Mouse (Mus musculus) hindbrain, embryonic 16.5 days (tissue): ENCODE measurements around the gene Adam30. TPM values are rescaled to one million over a fixed set of nuclear protein-coding genes. Genes with fewer than 3 reads are reported as not detected.
"Not testable (repeated sequence)": the region's sequence is repeated elsewhere in the genome, so short reads cannot be mapped to it uniquely, and the experiment has no call there.

Experiments
- ATAC-seq: fragments of 200-750 bp; cut with Nextera tagmentation; 2 replicates; pipeline ENCODE4 v1.8.0; 2017; ENCODE audit warnings: moderate TSS enrichment, moderate library complexity
- H3K27ac ChIP-seq: fragments of 300-500 bp; sonication (generic); 2 replicates; pipeline ENCODE4 v1.5.1; 2014; ENCODE audit warnings: low read depth, mild to moderate bottlenecking, control low read depth, low read length, moderate library complexity
- H3K27me3 ChIP-seq: fragments of 300-500 bp; sonication (generic); replicated peaks from 2 replicates; pipeline ENCODE4 v1.6.1; 2014; ENCODE audit warnings: low read length; ENCODE audit not compliant: control insufficient read depth, insufficient read depth
- H3K36me3 ChIP-seq: fragments of 300-500 bp; sonication (generic); 2 replicates; pipeline ENCODE4 v1.6.1; 2014; ENCODE audit warnings: mild to moderate bottlenecking, low read length, moderate library complexity, mixed read lengths; ENCODE audit not compliant: control insufficient read depth, insufficient read depth
- H3K4me1 ChIP-seq: fragments of 300-500 bp; sonication (generic); 2 replicates; pipeline ENCODE4 v1.6.1; 2014; ENCODE audit warnings: low read depth, low read length; ENCODE audit not compliant: control insufficient read depth, insufficient read depth
- H3K4me2 ChIP-seq: fragments of 300-500 bp; sonication (generic); 2 replicates; pipeline ENCODE4 v1.6.1; 2014; ENCODE audit warnings: mild to moderate bottlenecking, low read length, control low read depth, moderate library complexity
- H3K4me3 ChIP-seq: fragments of 300-500 bp; sonication (generic); 2 replicates; pipeline ENCODE4 v1.5.1; 2014; ENCODE audit warnings: mild to moderate bottlenecking, low read length, control low read depth, moderate library complexity
- H3K9ac ChIP-seq: fragments of 300-500 bp; sonication (generic); 2 replicates; pipeline ENCODE4 v1.6.1; 2014; ENCODE audit warnings: low read depth, mild to moderate bottlenecking, control low read depth, low read length, moderate library complexity
- H3K9me3 ChIP-seq: fragments of 300-500 bp; sonication (generic); 2 replicates; pipeline ENCODE4 v1.6.1; 2014; ENCODE audit warnings: mild to moderate bottlenecking, low read length, moderate library complexity; ENCODE audit not compliant: control insufficient read depth
- WGBS: fragments of 180-500 bp; shearing (Covaris S2); extraction: QIAGEN DNeasy Blood & Tissue Kit; methylation state at CpG from one replicate; pipeline ENCODE4 v1.1.7; 2014; 5-methylcytosine and 5-hydroxymethylcytosine counted together
- polyA plus RNA-seq: library from polyadenylated mRNA; unstranded; fragments of >200 nt; fragmentation: Nextera tagmentation; extraction: Ambion mirVana; gene quantifications from 2 replicates; pipeline ENCODE4 v1.2.1, GENCODE M21; 2015

The Adam30 gene
- not detected in 2 replicates for polyA plus RNA-seq

DNA sequence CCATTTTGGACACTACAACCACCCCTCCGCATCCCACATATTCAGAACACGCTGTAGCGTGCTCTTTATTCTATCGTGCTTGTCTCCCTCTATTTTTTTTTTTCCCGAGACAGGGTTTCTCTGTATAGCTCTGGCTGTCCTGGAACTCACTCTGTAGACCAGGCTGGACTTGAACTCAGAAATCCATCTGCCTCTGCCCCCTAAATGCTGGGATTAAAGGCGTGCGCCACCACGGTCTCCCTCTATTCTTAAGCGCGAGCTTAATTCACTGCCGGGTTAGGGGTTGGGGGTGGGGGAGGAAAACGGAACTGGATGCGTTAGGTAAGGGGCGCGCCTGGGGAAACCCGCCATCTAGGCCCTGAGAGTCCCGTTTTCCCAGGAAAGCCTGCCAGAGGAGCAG, at the start of gene Adam30:
Gene Adam30 (plus strand): TSS at position 301 of the 400 bp plus-strand sequence.
- Histone ChIP-seq H3K9me3 (no peaks in the 10 kb centered on the region), H3K9ac (no peak within 1 kb of the TSS), H3K36me3 (no peaks in the 10 kb centered on the region), H3K4me2 (no peak within 1 kb of the TSS), H3K27ac (no peak within 1 kb of the TSS), H3K27me3 (no peaks in the 10 kb centered on the region; the same call in 1 of the 2 replicates), H3K4me1 (no peaks in the 10 kb centered on the region), H3K4me3 (no peak within 1 kb of the TSS)
- WGBS = 90% methylated on average over 17 of the region's 17 CpGs
- ATAC-seq = no peak

DNA sequence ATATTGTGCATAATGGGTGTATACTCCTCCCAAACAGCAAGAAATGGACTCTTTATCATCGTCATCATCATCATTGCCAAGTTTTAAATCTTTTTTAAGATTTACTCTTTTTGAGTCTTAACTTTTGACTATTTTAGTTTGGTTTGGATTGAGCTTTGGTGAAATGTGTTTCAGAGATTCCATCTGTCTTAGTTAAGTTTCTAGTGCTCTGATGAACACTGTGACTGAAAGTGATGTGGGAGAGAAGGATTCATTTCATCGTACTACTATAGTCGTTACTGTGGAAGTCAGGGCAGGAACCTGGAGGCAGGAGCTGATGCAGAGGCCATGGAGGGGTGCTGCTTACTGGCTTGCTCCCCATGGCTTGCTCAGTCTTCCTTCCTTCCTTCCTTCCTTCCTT, 42.2 kb upstream of the Adam30 start:
- H3K4me2 ChIP-seq = no peak overlapping the region

DNA sequence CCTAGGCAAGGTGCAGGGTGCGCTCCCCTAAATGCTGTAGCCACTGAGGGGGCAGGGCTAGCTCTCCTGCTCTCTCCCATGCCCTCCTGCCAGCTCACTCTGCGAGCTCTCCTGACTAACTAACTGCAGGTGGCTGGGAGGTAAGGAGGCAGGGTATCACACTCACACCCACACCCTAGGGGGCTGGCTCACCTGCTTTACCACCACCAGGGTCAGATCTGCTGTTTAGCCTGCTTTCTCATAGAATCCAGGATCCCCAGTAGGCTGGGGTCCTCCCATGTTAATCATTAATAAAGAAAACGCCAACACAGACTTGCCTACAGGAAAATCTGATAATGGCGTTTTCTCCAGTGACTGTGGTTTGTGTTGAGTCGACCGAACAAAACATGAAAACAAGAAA, 41.1 kb upstream of the Adam30 start:
- Histone ChIP-seq H3K4me1 (no peaks in the 10 kb centered on the region), H3K4me3 (no peak overlapping the region), H3K36me3 (peaks cover 5% of the 10 kb centered on the region), H3K27me3 (no peaks in the 10 kb centered on the region), H3K9ac (no peak overlapping the region), H3K9me3 (no peaks in the 10 kb centered on the region), H3K27ac (no peak overlapping the region), H3K4me2 (no peak overlapping the region)
- no peak for ATAC-seq
- 74% methylated on average over 6 of the region's 6 CpGs for WGBS

More for the DNA sequence above, 42.2 kb upstream of the Adam30 start:
- WGBS = 92% methylated on average over 3 of the region's 3 CpGs
- H3K4me1 ChIP-seq = no peaks in the 10 kb centered on the region
- ATAC-seq = no peak
- no peaks in the 10 kb centered on the region for H3K27me3 ChIP-seq
- no peaks in the 10 kb centered on the region for H3K9me3 ChIP-seq
- H3K36me3 ChIP-seq = 0 out of 2 replicates have a peak, but pooled peaks cover 2% of the 10 kb centered on the region
- no peak overlapping the region for H3K27ac ChIP-seq
- no peak overlapping the region for H3K9ac ChIP-seq
- no peak overlapping the region for H3K4me3 ChIP-seq

DNA sequence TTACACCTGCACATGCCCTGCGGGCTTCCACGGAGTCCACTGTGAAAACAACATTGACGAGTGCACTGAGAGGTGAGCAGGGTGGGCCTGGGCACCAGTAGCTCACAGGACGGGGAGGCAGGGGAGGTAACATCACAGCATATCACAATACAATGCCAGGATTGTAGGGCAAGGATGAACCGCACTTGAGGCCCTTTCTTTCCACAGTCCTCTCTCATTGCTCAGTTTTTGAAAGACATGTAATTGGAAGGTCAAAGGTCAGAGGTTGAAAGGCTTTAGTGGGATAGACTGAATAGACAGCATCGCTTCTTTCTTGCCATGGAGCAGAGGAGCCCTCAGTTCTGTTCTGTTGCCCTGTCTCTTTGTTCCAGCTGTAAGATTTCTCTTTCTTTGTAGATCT, 39.5 kb upstream of the Adam30 start:
- H3K27me3 ChIP-seq = no peaks in the 10 kb centered on the region
- H3K9ac ChIP-seq = no peak overlapping the region
- no peak for ATAC-seq
- no peaks in the 10 kb centered on the region for H3K4me1 ChIP-seq
- peaks cover 5% of the 10 kb centered on the region for H3K36me3 ChIP-seq
- 26% methylated on average over 6 of the region's 6 CpGs for WGBS
- H3K27ac ChIP-seq = no peak overlapping the region
- no peak overlapping the region for H3K4me2 ChIP-seq
- no peak overlapping the region for H3K4me3 ChIP-seq
- H3K9me3 ChIP-seq = no peaks in the 10 kb centered on the region

DNA sequence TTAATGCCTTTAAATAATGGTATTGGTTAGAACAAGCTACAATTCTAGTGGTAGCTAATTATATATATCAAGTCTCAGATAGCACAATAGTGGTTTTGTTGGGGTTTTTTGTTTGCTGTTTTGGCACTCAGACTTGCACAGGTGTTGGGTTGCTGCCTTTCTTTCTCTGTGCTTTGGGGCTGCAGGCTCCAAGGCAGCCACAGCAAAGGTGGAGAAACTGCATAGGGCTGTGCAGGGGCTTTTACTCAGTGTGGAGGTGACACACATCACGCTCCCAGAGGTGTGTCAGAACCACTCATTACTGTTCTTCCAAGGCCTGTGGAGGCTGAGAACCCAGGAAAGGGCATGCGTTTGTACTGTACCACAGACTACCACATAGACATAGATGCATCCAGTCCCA, 32.7 kb upstream of the Adam30 start:
- H3K9ac ChIP-seq = no peak overlapping the region
- no peaks in the 10 kb centered on the region for H3K9me3 ChIP-seq
- no peak overlapping the region for H3K27ac ChIP-seq
- no peak overlapping the region for H3K4me2 ChIP-seq
- WGBS = 97% methylated on average over 2 of the region's 2 CpGs
- peaks cover 9% of the 10 kb centered on the region for H3K36me3 ChIP-seq
- H3K27me3 ChIP-seq = no peaks in the 10 kb centered on the region
- ATAC-seq = no peak
- H3K4me1 ChIP-seq = no peaks in the 10 kb centered on the region
- H3K4me3 ChIP-seq = no peak overlapping the region

DNA sequence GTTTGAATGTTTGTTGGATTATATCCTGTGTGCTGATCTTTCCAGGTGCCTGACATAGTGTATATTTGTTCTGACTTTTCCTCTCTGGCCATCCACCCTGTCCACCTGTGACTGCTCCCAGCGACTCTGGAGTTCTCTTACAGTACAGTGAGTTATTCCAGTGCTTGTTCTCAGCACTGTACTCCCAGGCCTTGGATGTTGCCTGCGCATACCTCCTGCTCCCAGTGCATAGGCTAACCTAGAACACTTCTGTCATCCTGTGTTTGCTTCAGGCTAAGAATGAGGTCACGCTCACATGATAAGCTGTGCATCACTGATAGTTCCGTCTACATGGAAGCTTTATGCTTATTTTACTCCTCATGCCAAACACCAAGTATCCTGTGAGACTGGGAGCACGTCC, 31.7 kb upstream of the Adam30 start:
- Histone ChIP-seq H3K36me3 (peaks cover 7% of the 10 kb centered on the region), H3K9me3 (no peaks in the 10 kb centered on the region), H3K4me1 (no peaks in the 10 kb centered on the region), H3K27me3 (no peaks in the 10 kb centered on the region), H3K27ac (no peak overlapping the region), H3K9ac (no peak overlapping the region), H3K4me3 (no peak overlapping the region), H3K4me2 (no peak overlapping the region)
- ATAC-seq = no peak
- 92% methylated on average over 5 of the region's 5 CpGs for WGBS

DNA sequence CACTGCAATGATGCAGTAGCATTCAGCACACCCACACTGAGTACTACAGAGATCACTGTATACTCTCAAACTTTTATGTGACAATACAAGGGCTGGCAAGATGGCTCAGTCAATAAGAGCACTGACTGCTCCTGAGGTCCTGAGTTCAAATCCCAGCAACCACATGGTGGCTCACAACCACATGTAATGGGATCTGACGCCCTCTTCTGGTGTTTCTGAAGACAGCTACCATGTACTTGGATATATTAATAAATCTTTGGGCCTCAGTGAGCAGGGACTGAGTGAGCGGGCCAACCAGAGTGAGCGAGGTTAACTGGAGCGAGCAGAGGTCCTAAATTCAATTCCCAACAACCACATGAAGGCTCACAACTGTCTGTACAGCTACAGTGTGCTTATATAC, 28.3 kb upstream of the Adam30 start:
- H3K9me3 ChIP-seq, H3K4me3 ChIP-seq, H3K27me3 ChIP-seq, H3K4me2 ChIP-seq, ATAC-seq, H3K4me1 ChIP-seq, H3K9ac ChIP-seq, H3K36me3 ChIP-seq, H3K27ac ChIP-seq: not testable (repeated sequence)
- WGBS = 91% methylated on average over 4 of the region's 4 CpGs

DNA sequence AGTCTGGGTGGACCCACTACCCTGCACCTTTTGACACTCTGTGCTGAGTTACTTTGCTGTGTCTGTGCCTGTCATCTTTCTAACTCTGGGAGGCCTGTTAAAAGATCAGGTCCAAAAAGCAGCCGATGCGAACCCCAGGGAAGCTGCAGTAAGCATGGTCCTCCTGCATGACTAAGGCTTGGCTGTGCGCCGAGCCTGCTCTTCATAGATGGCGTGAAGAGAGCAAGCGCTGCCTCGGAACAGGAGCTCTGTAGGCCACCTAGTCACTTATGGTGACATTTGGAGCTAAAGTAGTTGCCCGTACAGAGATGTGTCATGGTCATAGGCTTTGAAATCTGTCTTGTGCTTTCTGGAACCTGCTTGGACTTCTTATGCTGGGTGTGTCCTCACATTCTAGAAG, 27.8 kb upstream of the Adam30 start:
- no peak overlapping the region for H3K9ac ChIP-seq
- no peak overlapping the region for H3K27ac ChIP-seq
- 91% methylated on average over 8 of the region's 8 CpGs for WGBS
- no peaks in the 10 kb centered on the region for H3K9me3 ChIP-seq
- H3K27me3 ChIP-seq = no peaks in the 10 kb centered on the region
- H3K4me3 ChIP-seq = no peak overlapping the region
- ATAC-seq = no peak
- H3K36me3 ChIP-seq = no peaks in the 10 kb centered on the region
- H3K4me2 ChIP-seq = no peak overlapping the region
- no peaks in the 10 kb centered on the region for H3K4me1 ChIP-seq

DNA sequence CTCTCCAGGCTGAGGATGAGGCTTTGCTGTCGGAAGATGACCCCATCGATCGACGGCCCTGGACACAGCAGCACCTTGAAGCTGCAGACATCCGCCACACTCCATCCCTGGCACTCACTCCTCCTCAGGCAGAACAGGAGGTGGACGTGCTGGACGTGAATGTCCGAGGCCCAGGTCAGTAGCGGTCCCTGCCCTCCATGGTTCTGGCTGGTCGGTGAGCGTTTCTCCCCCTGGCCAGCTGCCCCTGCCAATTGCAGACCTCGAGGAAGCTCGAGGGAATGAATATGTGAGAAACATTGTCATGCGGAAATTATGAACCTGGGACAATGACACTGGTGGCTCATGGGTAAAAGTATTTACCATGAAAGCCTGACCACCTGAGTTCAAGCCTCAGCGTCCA, 19.0 kb upstream of the Adam30 start:
- no peaks in the 10 kb centered on the region for H3K27me3 ChIP-seq
- no peak overlapping the region for H3K4me3 ChIP-seq
- no peak overlapping the region for H3K4me2 ChIP-seq
- no peak overlapping the region for H3K27ac ChIP-seq
- 96% methylated on average over 15 of the region's 15 CpGs for WGBS
- ATAC-seq = no peak
- H3K9me3 ChIP-seq = no peaks in the 10 kb centered on the region
- no peaks in the 10 kb centered on the region for H3K4me1 ChIP-seq
- H3K9ac ChIP-seq = no peak overlapping the region
- H3K36me3 ChIP-seq = peaks cover 15% of the 10 kb centered on the region

DNA sequence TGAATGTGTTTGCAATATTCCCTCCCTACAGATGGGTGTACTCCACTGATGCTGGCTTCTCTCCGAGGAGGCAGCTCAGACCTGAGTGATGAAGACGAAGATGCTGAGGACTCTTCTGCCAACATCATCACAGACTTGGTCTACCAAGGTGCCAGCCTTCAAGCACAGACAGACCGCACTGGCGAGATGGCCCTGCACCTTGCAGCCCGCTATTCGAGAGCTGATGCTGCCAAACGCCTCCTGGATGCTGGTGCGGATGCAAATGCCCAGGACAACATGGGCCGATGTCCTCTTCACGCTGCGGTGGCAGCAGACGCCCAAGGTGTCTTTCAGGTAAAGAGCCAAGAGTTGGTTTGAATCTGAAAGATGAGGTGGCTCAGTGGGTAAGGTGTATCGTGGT, 17.6 kb upstream of the Adam30 start:
- Histone ChIP-seq H3K9me3 (no peaks in the 10 kb centered on the region), H3K27ac (no peak overlapping the region), H3K4me2 (no peak overlapping the region), H3K4me3 (no peak overlapping the region), H3K4me1 (no peaks in the 10 kb centered on the region), H3K9ac (no peak overlapping the region), H3K27me3 (no peaks in the 10 kb centered on the region), H3K36me3 (peaks cover 15% of the 10 kb centered on the region)
- no peak for ATAC-seq
- 93% methylated on average over 13 of the region's 13 CpGs for WGBS
